Mouse (Mus musculus): Measurements from ENCODE around the gene Osmr.

- TF ChIP-seq CTCF (IDR thresholded peaks at IDR 0.05; ENCODE audit: low read depth, low read length) (no peak), POLR2A (IDR thresholded peaks at IDR 0.05; ENCODE audit: borderline replicate concordance, low read depth, low read length) (no peak)
Measured at GRCm38 (mm10) chr15:6884260-6884659, 9.5 kb upstream of the Osmr start.

All from bone marrow macrophage, adult 2 months (primary cell).